Mouse (Mus musculus) forebrain, embryonic 11.5 days (tissue): ENCODE measurements around the gene Atp6v0a2. TPM values are rescaled to one million over a fixed set of nuclear protein-coding genes. Genes with fewer than 3 reads are reported as not detected.
"Not testable (repeated sequence)": the region's sequence is repeated elsewhere in the genome, so short reads cannot be mapped to it uniquely, and the experiment has no call there.

Experiments
- ATAC-seq: fragments of 200-750 bp; cut with Nextera tagmentation; replicated peaks from 2 replicates; pipeline ENCODE4 v1.8.0; 2017; ENCODE audit warnings: moderate TSS enrichment; ENCODE audit not compliant: low FRiP score
- DNase-seq: peaks from one replicate; pipeline ENCODE4 v3.0.0-alpha.2; 2017; ENCODE audit warnings: low spot score
- H3K27ac ChIP-seq: fragments of 300-500 bp; sonication (generic); 2 replicates; pipeline ENCODE4 v1.5.1; 2014; ENCODE audit warnings: low read depth, low read length
- H3K27me3 ChIP-seq: fragments of 300-500 bp; sonication (generic); 2 replicates; pipeline ENCODE4 v1.6.1; 2014; ENCODE audit warnings: mild to moderate bottlenecking, low read length, mixed read lengths; ENCODE audit not compliant: control insufficient read depth, insufficient read depth
- H3K36me3 ChIP-seq: fragments of 300-500 bp; sonication (generic); 2 replicates; pipeline ENCODE4 v1.6.1; 2014; ENCODE audit warnings: mild to moderate bottlenecking, low read length, moderate library complexity, mixed read lengths; ENCODE audit not compliant: control insufficient read depth, insufficient read depth
- H3K4me1 ChIP-seq: fragments of 300-500 bp; sonication (generic); replicated peaks from 2 replicates; pipeline ENCODE4 v1.6.1; 2014; ENCODE audit warnings: low read length, mixed read lengths; ENCODE audit not compliant: control insufficient read depth, insufficient read depth
- H3K4me2 ChIP-seq: fragments of 300-500 bp; sonication (generic); 2 replicates; pipeline ENCODE4 v1.6.1; 2014; ENCODE audit warnings: low read depth, mild to moderate bottlenecking, low read length, moderate library complexity, mixed read lengths; ENCODE audit not compliant: severe bottlenecking
- H3K4me3 ChIP-seq: fragments of 300-500 bp; sonication (generic); 2 replicates; pipeline ENCODE4 v1.5.1; 2014; ENCODE audit warnings: low read depth, low read length
- H3K9ac ChIP-seq: fragments of 300-500 bp; sonication (generic); 2 replicates; pipeline ENCODE4 v1.6.1; 2014; ENCODE audit warnings: low read length
- H3K9me3 ChIP-seq: fragments of 300-500 bp; sonication (generic); 2 replicates; pipeline ENCODE4 v1.6.1; 2016; ENCODE audit warnings: low read length, mixed read lengths; ENCODE audit not compliant: control insufficient read depth
- WGBS: fragments of 180-500 bp; shearing (Covaris S2); extraction: QIAGEN DNeasy Blood & Tissue Kit; methylation state at CpG from one replicate; pipeline ENCODE4 v1.1.7; 2014; 5-methylcytosine and 5-hydroxymethylcytosine counted together
- polyA plus RNA-seq: library from polyadenylated mRNA; unstranded; fragments of >200 nt; fragmentation: Nextera tagmentation; extraction: Ambion mirVana; gene quantifications from 2 replicates; pipeline ENCODE4 v1.2.1, GENCODE M21; 2014

Atp6v0a2 gene
- 49.6 and 52.7 TPM in 2 replicates for polyA plus RNA-seq

DNA sequence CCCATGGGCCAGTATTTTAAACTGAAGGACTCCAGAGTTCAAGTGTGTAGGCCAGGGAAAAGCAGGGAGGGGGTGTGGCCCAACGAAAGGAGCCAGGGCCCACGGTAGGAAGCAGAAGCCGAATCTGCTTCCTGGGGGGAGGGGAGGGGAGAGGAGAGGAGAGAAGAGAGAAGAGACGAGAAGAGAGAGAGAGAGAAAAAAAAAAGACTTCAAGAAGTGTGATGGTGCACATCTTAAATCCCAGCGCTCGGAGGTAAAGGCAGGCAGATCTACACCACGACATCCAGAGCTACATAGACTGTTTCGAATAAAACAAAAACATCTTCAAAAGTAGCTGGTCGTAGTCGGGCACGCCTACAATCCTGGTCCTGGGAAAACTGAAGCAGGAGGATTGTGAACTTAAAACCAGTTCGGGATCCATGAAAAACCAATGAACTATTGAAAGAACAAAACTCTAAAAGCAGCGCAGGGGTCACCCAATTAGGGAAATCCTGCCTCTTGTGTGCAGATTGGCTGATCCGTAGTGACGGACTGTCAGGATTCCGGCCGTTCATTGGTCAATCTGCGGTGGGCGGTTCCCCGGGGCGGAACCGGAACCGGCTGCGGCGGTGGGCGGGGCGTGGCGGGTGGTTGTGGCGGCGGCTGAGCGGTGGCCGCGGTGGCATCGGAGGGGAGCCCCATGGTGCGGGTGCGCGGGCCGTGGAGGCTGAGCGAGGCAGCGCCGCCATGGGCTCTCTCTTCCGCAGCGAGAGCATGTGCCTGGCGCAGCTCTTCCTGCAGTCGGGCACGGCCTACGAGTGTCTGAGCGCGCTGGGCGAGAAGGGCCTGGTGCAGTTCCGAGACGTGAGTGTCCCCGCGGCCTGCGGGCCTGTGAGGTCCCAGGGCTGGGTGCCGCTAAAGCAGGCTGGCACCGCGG lies at the start of gene Atp6v0a2:
Gene Atp6v0a2, plus strand, starts transcription at position 129 of the 916 bp plus-strand sequence.
- Histone ChIP-seq H3K9me3 (no peaks in the 10 kb centered on the region), H3K27me3 (no peaks in the 10 kb centered on the region), H3K27ac (peak within 1 kb of the TSS; percentile 34; the same call in 1 of the 2 replicates), H3K4me3 (peak within 1 kb of the TSS; percentile 97), H3K36me3 (no peaks in the 10 kb centered on the region), H3K4me1 (no peaks in the 10 kb centered on the region; the same call in 1 of the 2 replicates), H3K9ac (peak within 1 kb of the TSS; percentile 84), H3K4me2 (peak within 1 kb of the TSS; percentile 85)
- ATAC-seq (peak; percentile 94), DNase-seq (peak; percentile 97)
- under 1% methylated on average over 57 of the region's 58 CpGs for WGBS

DNA sequence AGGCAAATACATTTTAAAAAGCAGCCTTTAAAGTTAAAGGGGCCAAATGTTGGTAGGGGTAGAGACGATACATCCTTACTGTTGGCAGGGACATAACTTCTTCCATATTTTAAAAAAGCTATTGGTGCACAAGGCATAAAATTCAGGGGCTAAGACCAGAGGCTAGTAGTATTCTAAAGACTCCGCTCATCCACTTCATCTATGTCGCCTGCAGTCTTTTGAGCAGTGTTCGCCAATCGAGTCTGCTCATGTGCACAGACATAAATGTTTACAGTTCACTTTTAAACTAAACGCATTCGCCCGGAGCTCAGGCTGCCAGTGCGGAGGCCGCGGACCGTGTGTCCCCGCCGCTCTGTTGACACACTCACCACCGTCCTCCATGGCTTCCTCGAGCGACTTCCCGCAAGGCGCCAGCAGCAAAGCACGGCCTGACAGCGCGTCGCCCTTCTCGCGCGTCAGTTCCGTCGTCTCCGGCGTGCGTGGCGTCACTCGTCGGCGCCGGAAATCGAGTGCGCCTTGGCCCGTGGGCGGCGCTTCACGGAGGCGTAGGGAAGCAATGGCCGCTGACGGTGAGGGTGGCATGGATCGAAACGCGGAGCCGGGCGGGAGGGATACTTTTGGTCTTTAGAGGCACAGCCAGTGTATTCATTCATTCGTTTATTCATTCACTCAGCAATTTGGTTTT lies 49.6 kb upstream of the Atp6v0a2 start, which contains the start of the genes Eif2b1 and Gtf2h3:
Gene Eif2b1, minus strand, starts transcription at position 499 of the 685 bp plus-strand sequence.
Gene Gtf2h3, plus strand, starts transcription at position 508 of the 685 bp plus-strand sequence.
- peaks cover 10% of the 10 kb centered on the region for H3K4me1 ChIP-seq
- no peaks in the 10 kb centered on the region for H3K9me3 ChIP-seq
- peaks cover 5% of the 10 kb centered on the region for H3K36me3 ChIP-seq
- H3K27ac ChIP-seq = no peak within 1 kb of the TSS
- peak within 1 kb of the TSS; percentile 82 for H3K9ac ChIP-seq
- ATAC-seq = peak; percentile 92
- H3K27me3 ChIP-seq = no peaks in the 10 kb centered on the region
- peak within 1 kb of the TSS; percentile 80 for H3K4me3 ChIP-seq
- WGBS = under 1% methylated on average over 51 of the region's 51 CpGs
- peak within 1 kb of the TSS; percentile 70 for H3K4me2 ChIP-seq
- DNase-seq = peak; percentile 96

DNA sequence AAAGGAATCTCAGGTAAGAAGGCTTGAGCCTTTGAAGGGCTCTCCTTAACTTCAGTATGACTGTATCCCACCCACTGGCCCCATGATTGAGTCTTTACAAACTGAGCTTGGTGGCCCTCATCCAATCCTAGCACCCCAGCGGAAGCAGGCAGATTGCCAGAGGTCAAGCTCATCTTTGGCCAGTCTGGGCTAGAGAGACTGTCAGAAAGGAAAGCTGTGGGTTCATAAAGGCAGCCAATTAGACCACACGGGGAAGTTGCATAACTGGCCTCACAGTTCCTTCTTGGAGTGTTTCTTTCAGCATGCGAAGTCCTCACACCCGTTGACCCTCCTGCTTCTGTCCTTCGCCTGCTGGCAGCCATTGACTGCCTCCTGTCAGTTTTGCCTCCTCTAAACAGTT lies 45.9 kb upstream of the Atp6v0a2 start:
- Histone ChIP-seq H3K27me3 (no peaks in the 10 kb centered on the region), H3K27ac (no peak overlapping the region), H3K36me3 (peaks cover 3% of the 10 kb centered on the region; the same call in 1 of the 2 replicates), H3K9ac (no peak overlapping the region), H3K4me3 (no peak overlapping the region), H3K4me2 (no peak overlapping the region), H3K4me1 (peaks cover 10% of the 10 kb centered on the region), H3K9me3 (no peaks in the 10 kb centered on the region)
- ATAC-seq (no peak), DNase-seq (no peak)
- 94% methylated on average over 5 of the region's 5 CpGs for WGBS

GRCm38 (mm10) chr5:124592768-124593167 lies 35.6 kb upstream of the Atp6v0a2 start:
- no peaks in the 10 kb centered on the region for H3K9me3 ChIP-seq
- H3K27me3 ChIP-seq = no peaks in the 10 kb centered on the region
- no peak overlapping the region for H3K4me3 ChIP-seq
- no peak overlapping the region for H3K27ac ChIP-seq
- no peak overlapping the region for H3K4me2 ChIP-seq
- WGBS = 95% methylated on average over 3 of the region's 3 CpGs
- no peaks in the 10 kb centered on the region for H3K4me1 ChIP-seq
- H3K36me3 ChIP-seq = peaks cover 5% of the 10 kb centered on the region; the same call in 1 of the 2 replicates
- no peak overlapping the region for H3K9ac ChIP-seq
- DNase-seq (no peak), ATAC-seq (no peak)

GRCm38 (mm10) chr5:124598224-124599174 lies 29.9 kb upstream of the Atp6v0a2 start:
- Histone ChIP-seq H3K36me3 (peaks cover 2% of the 10 kb centered on the region; the same call in 1 of the 2 replicates), H3K4me3 (peak overlapping the region; percentile 93), H3K4me2 (peak overlapping the region; percentile 79), H3K27ac (no peak overlapping the region), H3K9me3 (no peaks in the 10 kb centered on the region), H3K27me3 (no peaks in the 10 kb centered on the region), H3K9ac (peak overlapping the region; percentile 78), H3K4me1 (no peaks in the 10 kb centered on the region)
- WGBS = 7% methylated on average over 30 of the region's 30 CpGs
- peak; percentile 100 for ATAC-seq
- DNase-seq = peak; percentile 93

- DNase-seq = not testable (repeated sequence)
- 71% methylated on average over 8 of the region's 8 CpGs for WGBS
Observed at GRCm38 (mm10) chr5:124599726-124600125, 28.6 kb upstream of the Atp6v0a2 start.

GRCm38 (mm10) chr5:124602349-124602748 lies 26.0 kb upstream of the Atp6v0a2 start:
- no peaks in the 10 kb centered on the region for H3K36me3 ChIP-seq
- no peak overlapping the region for H3K9ac ChIP-seq
- 72% methylated on average over 5 of the region's 5 CpGs for WGBS

More at GRCm38 (mm10) chr5:124599726-124600125, 28.6 kb upstream of the Atp6v0a2 start:
- not testable (repeated sequence) for H3K9ac ChIP-seq, H3K27me3 ChIP-seq, H3K9me3 ChIP-seq, H3K4me1 ChIP-seq, H3K36me3 ChIP-seq, H3K4me2 ChIP-seq, H3K4me3 ChIP-seq, ATAC-seq, H3K27ac ChIP-seq

More at GRCm38 (mm10) chr5:124602349-124602748, 26.0 kb upstream of the Atp6v0a2 start:
- H3K27me3 ChIP-seq = no peaks in the 10 kb centered on the region
- H3K4me2 ChIP-seq = no peak overlapping the region
- H3K4me1 ChIP-seq = no peaks in the 10 kb centered on the region
- H3K9me3 ChIP-seq = no peaks in the 10 kb centered on the region
- H3K4me3 ChIP-seq = no peak overlapping the region
- DNase-seq (peak; percentile 77), ATAC-seq (no peak)
- H3K27ac ChIP-seq = no peak overlapping the region
